Mouse (Mus musculus) gastrocnemius, adult 18-20 months (tissue): ENCODE measurements around the gene Casq2. TPM values are rescaled to one million over a fixed set of nuclear protein-coding genes. Genes with fewer than 3 reads are reported as not detected.

Source experiments
- DNase-seq: peaks from one replicate; pipeline ENCODE4 v3.0.0; 2021; ENCODE audit warnings: low spot score
- total RNA-seq, 2 experiments: library from RNA; stranded (reverse); gene quantifications; 2 replicates each; pipeline ENCODE4 v1.2.3; 2021

Casq2 gene
- total RNA-seq, 2 experiments from 2014 or later, result 35.5 to 40.5 TPM

DNA sequence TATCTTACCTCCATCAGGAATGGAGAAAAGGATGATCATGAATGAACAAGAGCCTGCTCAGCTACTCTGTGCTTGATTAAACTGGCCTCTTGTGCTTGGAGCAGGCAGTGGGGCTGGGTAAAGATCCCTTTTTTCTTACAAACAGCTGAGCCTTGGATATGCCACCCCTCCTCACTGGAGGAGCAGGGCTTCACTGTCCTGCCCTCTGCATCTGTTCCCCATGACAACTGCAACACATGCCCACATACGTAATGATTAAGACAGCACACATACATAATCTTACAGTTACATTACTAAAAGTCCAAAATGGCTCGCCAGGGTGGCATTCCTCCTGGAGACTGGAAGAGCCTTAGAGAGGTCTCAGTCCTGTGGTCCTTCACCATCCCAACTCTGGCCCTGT, 6.8 kb upstream of the Casq2 start:
- no peak for DNase-seq

DNA sequence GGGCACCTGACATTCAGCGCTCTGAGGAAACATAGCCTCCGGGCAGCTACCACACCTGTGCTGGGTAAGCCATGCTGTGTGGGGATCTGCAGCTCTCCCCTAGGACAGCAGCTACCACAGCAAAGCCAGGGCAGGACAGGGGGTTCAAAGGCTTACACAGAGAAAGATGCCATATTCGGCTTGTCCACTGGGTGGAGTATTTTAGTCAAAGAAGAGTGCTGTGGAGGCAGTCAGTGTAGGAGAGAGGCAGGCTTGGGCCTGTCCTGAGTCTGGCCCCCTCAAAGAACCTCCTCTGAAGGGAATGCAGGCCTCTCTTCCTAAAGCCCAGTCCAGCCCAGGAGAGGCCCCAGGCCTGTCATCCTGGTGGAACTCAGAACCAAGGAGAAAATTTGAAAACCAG, 4.4 kb upstream of the Casq2 start:
- peak; percentile 79 for DNase-seq

DNA sequence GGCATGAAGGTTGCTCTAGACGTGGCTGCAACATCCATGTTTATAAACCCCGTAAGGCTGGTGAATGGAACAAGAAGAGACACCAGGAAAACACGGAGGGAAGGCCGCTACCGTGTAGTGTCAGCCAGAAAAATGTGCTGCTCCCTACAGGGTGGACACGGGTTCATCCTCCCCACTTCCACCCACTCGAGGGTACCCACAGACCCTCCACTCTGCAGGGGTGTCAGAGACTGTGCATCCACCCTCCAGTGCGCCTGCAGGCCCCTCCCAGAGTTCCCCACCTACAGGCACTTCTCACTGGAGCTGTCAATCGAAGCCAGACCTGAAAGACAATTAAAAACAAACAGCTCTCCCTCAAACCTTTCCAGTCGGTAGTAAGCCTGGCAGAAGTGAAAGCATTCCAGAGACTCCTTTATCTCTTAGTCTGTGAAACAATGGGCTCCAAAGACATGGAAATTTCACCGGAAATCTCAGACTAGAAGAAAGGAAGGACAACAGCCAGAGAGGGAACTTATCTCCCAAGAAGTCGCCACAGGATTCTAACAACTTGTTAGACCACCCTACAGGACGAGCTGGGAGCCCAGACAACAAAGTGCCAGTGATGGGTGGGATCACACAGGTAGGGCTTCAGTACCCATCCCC, 2.5 kb upstream of the Casq2 start:
- DNase-seq, result no peak

DNA sequence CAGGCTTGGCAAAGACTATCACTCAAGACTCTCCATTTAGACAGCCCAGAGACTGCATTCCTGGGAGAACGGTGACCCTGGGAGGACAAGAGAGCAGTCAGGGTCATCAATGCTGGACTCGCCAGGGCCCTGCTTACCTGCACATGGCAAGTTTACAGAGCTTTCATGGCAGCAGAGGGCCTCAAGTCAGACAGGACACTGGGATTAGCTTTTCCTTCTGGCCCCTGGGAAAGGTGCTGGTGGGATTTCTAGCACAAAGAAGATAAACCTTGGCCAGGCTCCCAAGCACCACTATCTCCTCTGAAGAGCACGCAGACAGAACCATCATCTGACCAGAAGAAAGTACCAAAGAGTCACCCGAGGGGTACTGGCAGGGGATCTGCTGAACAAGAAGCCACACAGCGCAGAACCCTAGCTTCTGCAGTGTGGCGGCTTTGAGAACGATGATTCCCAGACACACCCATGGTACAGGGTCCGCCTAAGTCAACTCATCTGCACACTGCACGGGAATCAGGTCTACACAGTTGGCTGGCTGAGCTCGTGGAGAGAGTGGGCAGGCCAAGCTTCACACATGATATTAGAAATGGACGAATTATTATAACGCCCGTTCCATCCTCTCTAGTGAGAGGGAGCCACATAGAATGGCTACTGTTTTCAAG, 1.3 kb upstream of the Casq2 start:
- DNase-seq, result no peak

DNA sequence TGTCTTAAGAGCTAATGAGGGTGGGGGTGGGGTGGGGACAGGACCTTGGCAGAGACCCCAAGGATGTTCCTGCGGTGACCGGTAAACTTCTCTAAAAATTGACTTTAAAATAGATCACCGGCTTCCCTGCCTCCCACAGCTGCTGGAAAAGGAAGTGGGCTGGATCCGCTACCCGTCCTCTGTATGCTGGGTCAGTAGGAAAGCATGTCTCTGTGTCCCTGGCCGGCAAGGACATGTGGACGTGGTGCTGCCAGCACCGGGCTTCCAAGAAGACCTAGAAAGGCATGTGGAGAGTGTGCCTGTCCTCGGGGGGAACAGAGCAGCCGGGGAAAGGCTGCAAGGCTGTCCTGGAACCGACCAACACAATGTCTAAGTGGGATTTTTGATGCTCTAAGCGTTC, 496 bp upstream of the Casq2 start:
- peak; percentile 43 for DNase-seq

DNA sequence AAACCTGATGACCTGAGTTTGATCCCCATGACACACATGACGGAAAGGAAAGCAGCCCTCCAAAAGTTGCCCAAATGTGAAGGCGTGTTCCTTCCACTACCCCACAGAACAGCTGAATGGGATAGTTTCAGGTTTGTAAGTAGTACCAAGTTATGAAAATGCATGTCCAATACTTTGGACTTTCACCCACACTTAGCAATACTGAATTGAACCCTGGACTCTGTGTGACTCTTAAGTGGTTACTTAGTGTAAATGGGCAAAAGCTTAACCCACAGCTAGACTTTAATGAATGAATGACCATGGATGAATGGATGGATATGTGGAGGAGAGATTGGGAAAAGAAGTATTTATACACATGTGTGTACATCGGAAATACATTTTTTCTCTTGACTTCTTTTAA, 8.6 kb downstream of the Casq2 start:
- DNase-seq, result no peak

DNA sequence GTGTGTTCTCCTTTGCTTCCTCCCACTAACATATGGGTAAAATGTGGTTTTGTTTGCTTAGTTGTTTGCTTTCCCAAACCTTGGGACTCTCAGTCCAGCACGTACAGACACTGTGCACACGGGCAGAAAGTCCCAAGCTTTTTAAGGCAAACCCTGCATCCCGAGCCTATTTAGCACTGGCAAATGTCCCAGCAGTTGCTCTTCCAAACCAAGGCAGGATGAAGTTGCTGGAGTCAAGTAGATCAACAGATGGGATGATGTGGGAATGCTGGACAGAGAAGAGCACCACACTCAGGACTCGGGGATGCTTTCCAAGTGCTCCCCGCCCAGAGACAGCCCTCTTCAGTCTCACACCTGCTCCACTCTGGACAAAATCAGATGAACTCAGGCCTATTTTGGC, 9.2 kb downstream of the Casq2 start:
- peak; percentile 61 for DNase-seq

DNA sequence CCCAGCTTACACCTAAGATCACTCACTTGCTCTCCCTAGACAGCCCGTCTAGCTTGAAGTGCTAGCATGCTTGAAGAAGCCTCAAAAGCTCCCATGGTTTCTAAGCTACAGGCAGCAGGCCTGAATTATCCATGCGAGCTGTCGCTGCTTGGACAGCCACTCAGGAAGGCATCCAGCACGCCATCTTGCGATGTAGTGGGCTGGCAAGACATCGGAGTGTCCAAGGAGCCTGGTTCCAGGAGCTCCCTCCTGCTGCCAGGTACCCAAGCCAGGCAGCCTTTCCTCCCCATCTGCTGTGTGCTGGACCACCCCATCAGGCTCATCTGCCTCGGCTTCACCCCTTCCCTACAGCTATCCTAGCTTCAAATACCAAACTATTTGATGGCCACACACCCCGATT, 10.2 kb downstream of the Casq2 start:
- DNase-seq, result no peak

DNA sequence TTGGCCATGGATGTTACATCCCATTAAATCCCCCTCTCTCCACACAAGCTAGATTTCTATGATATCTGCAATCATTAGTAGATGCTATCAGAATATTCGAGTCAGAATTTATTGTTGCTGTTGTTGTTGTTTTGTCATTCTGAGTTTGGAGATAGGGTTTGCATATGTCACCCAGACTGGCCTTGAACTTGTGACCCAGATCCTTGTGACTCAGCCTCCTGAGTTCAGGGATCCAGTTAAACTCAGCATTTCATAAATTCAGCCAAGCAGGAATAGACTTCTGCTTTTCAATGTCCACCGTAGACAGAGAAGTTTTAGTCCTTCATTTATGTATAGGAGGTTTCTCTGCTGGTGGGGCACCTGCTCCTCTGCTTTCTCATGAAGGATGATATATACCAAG, 10.8 kb downstream of the Casq2 start:
- no peak for DNase-seq

DNA sequence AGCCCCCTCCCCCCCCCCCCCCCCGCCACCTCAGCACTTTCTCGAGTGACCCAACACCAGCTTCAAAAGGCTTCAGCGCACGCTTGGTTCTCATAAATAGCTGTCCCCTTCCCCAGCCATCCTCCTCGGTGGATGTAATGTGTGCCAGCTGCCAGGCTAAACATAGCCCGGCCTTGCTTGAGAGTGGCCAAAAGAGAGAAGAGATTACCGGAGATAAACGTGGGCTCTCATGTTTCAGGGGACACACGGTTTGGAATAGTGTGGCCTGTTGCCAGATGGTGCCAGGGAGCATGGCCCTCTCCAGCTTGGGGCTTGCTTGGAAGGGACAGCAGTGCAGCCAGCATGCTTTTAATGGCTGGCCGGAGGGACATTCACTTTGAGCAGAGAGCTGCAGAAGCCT, 13.0 kb downstream of the Casq2 start:
- DNase-seq, result peak; percentile 50

DNA sequence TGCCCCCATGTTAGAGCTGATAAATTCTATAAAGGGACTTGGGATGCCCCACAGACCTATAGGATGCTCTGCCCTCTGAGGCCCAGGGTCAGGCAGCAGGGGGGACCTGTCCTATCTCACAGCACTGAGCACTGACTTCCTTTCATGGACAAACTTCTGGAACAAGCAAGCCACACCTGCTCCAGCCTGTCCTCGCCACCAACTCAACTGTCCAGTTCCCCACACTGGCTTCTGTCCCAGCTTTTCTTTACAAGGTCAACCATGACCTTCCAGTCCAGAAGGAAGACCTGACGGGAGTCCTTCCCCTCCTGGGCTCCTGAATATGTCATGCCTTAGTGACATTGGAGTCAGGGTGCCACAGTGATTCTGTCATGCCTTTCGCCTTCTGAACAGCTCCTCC, 13.6 kb downstream of the Casq2 start:
- DNase-seq, result peak; percentile 13

DNA sequence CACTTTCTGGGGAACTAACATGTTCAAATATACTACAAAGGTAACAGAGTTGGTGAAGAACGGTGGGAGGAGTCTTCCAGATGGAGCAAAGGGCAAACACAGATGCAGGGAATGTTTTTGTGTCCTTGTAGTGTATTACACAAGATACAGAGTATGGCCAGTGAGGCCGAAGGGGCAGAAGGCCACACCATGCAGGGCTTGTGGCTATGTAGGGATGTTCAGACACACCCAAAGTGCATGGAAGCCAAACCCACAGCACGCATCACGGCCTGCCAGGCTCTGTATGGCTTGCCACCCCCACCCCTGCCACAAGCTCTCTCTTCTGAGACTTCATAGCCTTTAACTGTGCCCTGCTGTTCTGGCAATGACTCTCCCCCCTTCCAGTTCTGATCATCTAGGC, 15.2 kb downstream of the Casq2 start:
- no peak for DNase-seq

DNA sequence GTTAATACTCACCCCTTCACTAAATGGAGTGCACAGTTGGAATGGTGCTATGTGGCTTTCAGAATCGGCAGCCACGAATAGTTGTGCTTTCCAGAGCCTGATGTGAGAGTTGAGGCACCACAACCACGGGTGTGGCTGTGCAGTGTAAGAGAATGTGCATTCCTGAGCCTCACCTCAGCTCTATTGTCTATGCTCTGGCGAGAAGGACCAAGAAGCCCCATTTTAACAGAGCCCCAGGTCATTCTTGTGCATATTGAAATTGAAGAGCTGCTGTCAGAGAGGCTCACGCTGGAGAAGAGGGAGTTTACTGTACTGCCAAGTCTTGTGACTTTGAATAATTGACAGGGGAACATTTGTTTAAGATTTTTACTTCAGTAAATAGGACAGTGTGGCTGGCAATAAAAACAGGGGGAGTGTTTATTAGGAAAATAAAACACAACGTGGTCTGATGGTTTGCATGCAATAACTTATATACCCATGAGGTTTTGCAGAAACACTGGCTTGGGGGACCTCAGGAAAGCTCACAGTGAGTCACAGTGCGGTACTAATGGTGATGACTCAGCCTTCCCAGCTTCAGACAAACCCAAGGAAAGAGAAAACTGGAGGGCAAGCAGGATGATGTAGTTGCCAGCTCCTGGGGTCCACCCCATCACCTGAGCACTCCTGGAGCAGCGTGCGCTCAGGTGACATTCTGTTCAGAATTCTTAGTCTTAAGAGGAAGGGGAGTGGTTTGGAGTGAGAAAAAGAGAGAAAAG, 17.8 kb downstream of the Casq2 start:
- no peak for DNase-seq

DNA sequence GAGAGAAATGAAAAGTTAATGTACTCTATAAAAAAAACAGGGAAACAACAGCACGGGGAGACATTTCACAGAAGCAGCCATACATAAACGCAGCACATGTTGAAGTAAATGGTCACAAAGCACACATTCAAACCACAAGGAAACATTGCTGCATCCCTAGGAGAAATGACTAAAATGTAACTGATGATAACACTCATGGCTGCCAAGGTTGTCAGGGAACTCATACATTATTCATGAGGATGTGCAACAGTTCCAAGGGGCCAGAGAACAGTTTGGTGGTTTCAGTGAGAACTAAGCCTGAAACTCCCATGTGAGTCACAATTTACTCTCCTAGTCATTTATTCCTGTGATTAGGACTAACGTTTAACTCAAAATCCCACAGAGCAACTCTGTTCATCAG, 22.0 kb downstream of the Casq2 start:
- DNase-seq, result no peak

DNA sequence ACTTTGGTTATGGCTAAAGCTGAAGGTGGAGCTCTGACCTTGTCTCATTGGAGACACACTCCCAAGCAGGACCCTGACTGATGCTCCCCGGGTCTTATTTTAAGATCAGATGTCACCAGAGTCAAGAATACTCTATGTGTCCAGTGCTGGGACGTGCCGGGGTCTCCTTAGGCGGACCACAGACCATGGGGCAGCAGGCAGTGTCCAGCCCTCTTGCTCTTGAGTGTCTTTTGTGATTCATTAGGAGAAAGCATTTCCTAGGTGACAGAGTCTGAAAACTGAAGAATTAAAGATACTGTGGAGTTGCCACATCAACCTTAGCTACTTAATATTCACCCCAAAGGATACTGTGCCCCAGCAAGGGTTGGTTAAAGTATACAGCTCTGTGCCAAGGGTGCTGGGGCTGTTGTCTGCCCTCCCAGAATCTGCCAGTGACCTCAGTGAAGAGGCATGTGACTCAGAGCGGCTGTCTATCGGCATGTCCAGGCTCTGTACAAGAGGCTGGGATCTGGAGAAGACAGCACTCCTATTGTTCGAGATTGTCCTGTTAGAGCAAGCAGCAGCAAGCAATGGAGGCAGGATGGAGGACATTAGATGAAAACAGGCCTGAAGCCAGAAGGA, 25.9 kb downstream of the Casq2 start:
- no peak for DNase-seq

DNA sequence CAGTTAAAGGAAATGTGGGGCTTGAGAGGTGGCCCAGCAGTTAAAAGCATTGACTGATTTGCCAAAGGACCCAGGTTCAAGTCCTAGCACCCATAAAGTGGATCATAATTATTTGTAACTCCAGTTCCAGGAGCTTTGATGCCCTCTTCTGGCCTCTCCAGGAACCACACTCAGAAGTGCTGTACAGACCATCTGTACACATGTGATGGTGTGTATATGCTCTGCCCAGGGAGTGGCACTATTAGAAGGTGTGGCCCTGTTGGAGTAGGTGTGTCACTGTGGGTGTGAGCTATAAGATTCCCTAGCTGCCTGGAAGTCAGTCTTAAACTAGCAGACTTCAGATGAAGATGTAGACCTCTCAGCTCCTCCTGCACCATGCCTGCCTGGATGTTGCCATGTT, 34.7 kb downstream of the Casq2 start:
- DNase-seq, result no peak

DNA sequence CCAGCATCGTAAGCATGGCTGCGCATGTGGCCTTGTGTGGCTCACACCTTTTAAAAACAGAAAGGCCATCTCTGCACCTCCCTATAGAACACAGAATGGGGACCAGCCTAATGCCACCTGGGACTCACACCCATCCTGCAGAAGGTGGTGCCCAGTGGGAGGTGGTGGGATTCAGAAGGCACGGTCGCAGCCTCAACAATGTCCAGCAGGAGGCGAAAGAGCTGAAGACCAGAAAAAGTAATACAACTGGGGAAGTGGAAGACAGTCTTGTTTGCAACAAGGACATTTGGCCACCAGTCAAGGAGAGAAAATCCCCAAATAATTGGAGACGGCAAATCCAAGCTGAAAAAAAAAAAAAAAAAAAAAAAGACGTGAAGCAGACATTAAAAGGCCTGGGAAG, 35.8 kb downstream of the Casq2 start:
- peak; percentile 5 for DNase-seq

DNA sequence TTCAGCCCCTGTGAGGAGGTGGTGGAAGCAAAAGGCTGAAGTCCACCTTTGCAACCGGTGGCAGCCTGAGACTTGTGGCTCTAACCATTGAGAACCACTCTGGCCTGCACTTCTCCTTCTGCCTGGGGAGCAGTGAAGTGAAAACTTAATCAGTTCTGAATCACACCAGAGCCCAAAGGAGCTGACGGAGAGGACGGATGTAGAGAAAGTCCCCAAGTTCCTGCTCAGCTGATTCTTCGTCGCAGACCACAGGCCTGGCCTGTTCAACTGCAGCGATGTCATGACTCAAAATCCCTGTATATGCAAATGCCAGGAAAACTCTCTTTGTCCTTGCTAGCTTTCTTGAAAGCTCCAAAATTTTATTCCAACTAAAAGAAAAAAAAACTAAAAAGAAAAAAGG, 37.4 kb downstream of the Casq2 start:
- DNase-seq, result no peak

DNA sequence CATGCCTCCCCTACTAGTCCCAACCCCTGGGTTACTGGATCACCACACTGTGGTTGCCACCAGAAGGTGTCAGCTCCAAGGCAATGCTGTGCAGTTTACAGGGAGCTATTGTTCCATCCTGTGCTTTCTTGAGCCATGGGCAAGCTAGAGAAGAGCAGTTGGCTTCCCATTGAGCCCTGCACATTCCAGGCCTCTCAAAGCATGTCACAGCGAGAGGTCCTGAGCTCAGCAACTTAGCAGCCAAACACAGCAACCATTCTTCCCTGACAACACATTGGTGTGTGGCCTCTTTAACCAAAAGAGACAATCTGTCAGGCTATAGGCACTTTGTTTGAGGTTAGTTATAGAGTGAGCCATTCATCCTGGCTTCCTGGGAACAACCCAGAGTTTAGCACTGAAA, 39.3 kb downstream of the Casq2 start:
- DNase-seq, result no peak

DNA sequence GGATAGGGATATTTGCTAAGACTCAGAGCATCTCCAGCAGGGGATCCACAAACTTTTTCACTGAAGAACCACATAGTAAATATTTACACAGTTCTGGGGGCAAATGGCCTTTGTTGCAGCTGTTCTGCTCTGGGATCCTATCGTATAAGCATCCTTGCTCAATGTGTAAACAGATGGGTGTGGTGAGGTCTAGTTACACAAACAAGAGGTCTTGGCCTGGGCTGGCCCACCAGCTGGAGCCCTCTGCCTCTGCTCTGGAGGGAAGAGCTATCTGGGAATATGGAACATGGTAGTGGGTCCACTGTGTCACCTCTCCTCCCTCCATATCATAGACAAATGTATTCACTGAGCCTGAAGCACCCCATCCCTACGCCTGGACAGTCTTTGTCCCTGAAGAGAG, 40.9 kb downstream of the Casq2 start:
- DNase-seq, result no peak

DNA sequence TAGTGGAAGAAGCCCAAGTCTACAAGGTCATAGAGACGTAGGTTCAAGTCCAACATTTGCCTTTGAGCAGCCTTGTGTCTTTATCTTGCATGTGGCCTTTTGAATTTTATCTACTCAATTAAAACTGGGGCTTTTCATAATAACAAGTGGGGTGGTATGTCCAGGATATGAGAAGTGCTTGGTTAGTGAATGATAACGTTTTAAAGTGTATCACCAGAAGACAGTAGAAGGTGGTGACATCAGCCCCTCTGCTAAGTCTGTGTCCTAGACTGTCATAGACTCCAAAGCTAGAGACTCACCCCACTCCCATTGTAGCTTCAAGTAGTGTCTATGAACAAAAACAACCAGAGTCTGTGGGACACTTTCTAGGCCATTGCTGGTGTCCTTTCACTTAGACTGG, 42.0 kb downstream of the Casq2 start:
- no peak for DNase-seq

DNA sequence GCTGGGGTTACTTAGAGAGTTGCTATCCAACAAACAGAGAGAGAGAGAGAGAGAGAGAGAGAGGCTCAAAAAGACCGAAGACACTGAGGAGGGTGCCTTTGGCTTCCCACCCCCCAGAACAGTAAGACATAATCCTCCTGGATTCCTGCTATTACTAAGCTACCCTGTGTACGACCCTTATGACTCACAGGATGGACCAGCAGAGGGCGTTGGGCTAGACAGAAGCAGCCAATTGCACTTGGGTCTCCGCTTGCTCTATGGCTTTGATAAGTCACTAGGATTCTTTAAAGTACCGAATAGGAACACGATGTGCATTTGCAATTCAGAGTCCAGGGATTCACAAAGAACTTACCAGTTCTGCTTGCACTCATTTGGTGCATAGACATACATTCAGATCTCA, 44.3 kb downstream of the Casq2 start:
- no peak for DNase-seq
